Mouse (Mus musculus): ENCODE data around the gene Mal.

DNA sequence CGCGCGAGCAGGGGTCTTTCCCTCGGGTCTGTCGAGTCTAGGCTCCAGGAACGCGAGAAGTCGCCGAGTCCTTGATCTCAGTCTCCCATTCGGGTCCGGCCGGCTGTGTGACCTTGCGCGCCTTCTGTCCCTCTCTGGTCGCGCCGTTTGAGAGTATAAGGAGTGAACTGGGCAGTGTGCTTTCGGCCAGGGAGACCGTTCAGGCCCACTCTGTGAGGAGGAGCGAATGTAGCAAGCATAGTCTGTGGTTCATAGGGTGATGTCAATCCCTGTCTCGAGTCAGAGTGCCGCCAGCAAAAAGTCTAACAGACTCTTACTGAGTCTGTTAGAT, 69.0 kb downstream of the Mal start:
- TF ChIP-seq CTCF (IDR thresholded peaks at IDR 0.05; ENCODE audit: control insufficient read depth, insufficient read depth, low read length): no peak
- no peak for TF ChIP-seq POLR2A (IDR thresholded peaks at IDR 0.05; ENCODE audit: borderline replicate concordance, control insufficient read depth, low read depth, low read length)

Measured in bone marrow, adult 2 months (tissue).